Mouse (Mus musculus) ES-Bruce4 (cell line): ENCODE results near the gene Dnah10. TPM values are rescaled to one million over a fixed set of nuclear protein-coding genes. Genes with fewer than 3 reads are reported as not detected.

Source experiments
- H3K27ac ChIP-seq: 2 replicates; pipeline ENCODE4 v1.5.1; 2012; ENCODE audit warnings: low read length, inconsistent platforms; ENCODE audit not compliant: insufficient read depth
- H3K27me3 ChIP-seq: 2 replicates; pipeline ENCODE4 v1.6.1; 2012; ENCODE audit warnings: mild to moderate bottlenecking, low read length, inconsistent platforms; ENCODE audit not compliant: control insufficient read depth, poor library complexity, insufficient read depth, severe bottlenecking
- H3K36me3 ChIP-seq: 2 replicates; pipeline ENCODE4 v1.6.1; 2012; ENCODE audit warnings: inconsistent platforms, mild to moderate bottlenecking, low read length, moderate library complexity; ENCODE audit not compliant: control insufficient read depth, poor library complexity, insufficient read depth, severe bottlenecking
- H3K4me1 ChIP-seq: one replicate; pipeline ENCODE4 v1.8.1; 2011; ENCODE audit warnings: low read length; ENCODE audit not compliant: control insufficient read depth, insufficient read depth
- H3K4me3 ChIP-seq: 2 replicates; pipeline ENCODE4 v1.5.1; 2011; ENCODE audit warnings: low read depth, mild to moderate bottlenecking, low read length
- H3K9ac ChIP-seq: 2 replicates; pipeline ENCODE4 v1.6.1; 2012; ENCODE audit warnings: low read depth, mild to moderate bottlenecking, inconsistent platforms; ENCODE audit not compliant: poor library complexity, severe bottlenecking
- H3K9me3 ChIP-seq: replicated peaks from 2 replicates; pipeline ENCODE4 v1.6.1; 2012; ENCODE audit warnings: mild to moderate bottlenecking, low read length, inconsistent platforms; ENCODE audit not compliant: control insufficient read depth, poor library complexity, insufficient read depth, severe bottlenecking
- CTCF ChIP-seq: IDR thresholded peaks from one replicate; pipeline ENCODE4 v1.8.1; 2011; ENCODE audit warnings: low read depth, low read length
- EP300 ChIP-seq: IDR thresholded peaks from 2 replicates; pipeline ENCODE4 v1.6.1; 2011; ENCODE audit warnings: low read depth, low read length; ENCODE audit not compliant: insufficient read depth
- POLR2A ChIP-seq: IDR thresholded peaks from one replicate; pipeline ENCODE4 v1.8.1; 2011; ENCODE audit warnings: low read length; ENCODE audit not compliant: insufficient read depth
- polyA plus RNA-seq: library from polyadenylated mRNA; stranded (reverse); fragments of >200 nt; gene quantifications from 2 replicates; pipeline ENCODE4 v1.2.4, GENCODE M21; 2011; ENCODE audit warnings: low read depth; ENCODE audit not compliant: missing spikeins, insufficient read depth, insufficient read length

Dnah10 gene
- polyA plus RNA-seq, 1 experiment: 0.73 TPM

DNA sequence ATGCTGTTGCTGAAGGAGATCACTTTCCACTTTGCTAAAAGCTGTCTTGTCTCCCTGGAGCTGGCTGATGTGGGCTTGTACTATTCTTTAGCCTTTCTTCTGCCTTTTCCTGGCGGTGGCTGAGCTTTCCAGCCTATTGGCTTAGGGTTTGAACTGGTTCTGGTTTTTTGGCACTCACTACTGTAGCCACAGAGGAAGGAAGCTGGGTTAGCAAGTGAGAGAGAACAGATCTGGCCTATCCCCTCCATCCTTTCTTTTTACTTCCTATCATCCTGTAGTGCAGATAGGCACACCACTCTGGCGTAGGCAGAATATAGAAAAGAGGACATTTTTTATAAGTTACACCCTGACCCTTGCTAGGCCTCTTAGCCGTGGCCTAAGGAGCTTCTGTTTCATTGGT is 148.2 kb downstream of the Dnah10 start:
- Histone ChIP-seq H3K36me3 (0 out of 2 replicates have a peak, but pooled peaks cover 6% of the 10 kb centered on the region), H3K27me3 (no peaks in the 10 kb centered on the region)
- TF ChIP-seq CTCF (no peak), EP300 (no peak), POLR2A (no peak)

DNA sequence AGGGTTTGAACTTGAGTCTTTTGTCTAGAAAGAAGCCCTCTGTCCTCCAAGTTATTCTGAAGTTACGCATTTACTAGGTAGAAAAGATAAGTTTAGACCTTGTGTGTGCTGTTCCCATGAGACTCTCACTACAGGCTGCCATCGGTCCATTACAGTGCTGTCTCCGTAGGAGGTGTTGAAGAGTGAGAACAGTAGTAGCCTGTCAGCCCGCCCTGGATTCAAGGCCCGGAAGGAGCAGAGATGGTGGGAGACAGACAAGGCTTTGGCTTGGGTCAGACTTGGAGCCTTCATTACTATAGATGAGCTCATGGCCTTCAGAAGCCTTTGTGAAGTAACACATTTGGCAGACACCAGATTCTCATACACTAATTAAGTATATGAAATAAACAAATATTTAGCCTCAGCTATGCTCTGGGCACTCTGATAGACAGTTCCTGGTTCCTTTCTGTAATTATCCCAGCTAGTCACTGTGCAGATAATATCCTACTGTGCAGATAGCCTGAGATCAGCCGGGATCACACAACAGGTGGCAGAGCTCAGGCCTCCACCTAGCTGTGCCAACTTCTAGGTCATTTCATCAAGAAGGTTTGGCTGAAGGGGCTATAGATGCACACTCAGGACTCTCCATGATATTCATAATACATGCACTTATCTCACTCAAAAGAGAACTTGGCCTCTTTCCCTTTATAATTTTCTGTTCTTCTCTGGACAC is 149.2 kb downstream of the Dnah10 start:
- H3K4me3 ChIP-seq: no peak overlapping the region
- no peak for TF ChIP-seq CTCF
- TF ChIP-seq POLR2A: no peak
- no peak for TF ChIP-seq EP300
- H3K9me3 ChIP-seq: no peaks in the 10 kb centered on the region
- 0 out of 2 replicates have a peak, but pooled peaks cover 6% of the 10 kb centered on the region for H3K36me3 ChIP-seq
- H3K27me3 ChIP-seq: no peaks in the 10 kb centered on the region
- peaks cover 3% of the 10 kb centered on the region for H3K4me1 ChIP-seq
- H3K9ac ChIP-seq: no peak overlapping the region
- no peak overlapping the region for H3K27ac ChIP-seq

More for the DNA sequence above, 148.2 kb downstream of the Dnah10 start:
- no peak overlapping the region for H3K27ac ChIP-seq
- no peak overlapping the region for H3K4me3 ChIP-seq
- no peaks in the 10 kb centered on the region for H3K9me3 ChIP-seq
- no peak overlapping the region for H3K9ac ChIP-seq
- peaks cover 3% of the 10 kb centered on the region for H3K4me1 ChIP-seq

DNA sequence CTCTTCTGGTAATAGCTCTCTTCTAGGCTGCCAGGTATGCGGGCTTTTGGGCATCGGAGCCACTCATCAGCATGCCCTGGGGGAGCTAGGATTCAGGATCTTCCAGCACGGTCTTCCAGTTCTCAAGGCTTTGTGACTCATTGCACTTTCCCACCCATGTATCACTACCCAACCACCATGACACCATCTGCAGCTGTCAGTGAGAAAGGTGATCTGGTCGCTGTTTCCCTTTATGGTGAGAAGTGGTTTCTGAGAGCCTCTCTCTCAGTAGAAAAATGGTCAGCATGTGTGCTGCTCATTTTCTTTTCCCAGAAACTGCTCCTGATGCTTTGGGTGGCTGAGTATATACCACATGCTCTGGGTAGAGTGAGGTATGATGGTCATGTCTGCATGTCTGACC is 154.4 kb downstream of the Dnah10 start:
- no peak overlapping the region for H3K4me3 ChIP-seq
- H3K9ac ChIP-seq: no peak overlapping the region
- no peaks in the 10 kb centered on the region for H3K27me3 ChIP-seq
- H3K36me3 ChIP-seq: peaks cover 4% of the 10 kb centered on the region; the same call in 1 of the 2 replicates
- no peaks in the 10 kb centered on the region for H3K9me3 ChIP-seq
- H3K4me1 ChIP-seq: peaks cover 3% of the 10 kb centered on the region
- no peak for TF ChIP-seq EP300
- no peak for TF ChIP-seq CTCF
- no peak for TF ChIP-seq POLR2A
- no peak overlapping the region for H3K27ac ChIP-seq

DNA sequence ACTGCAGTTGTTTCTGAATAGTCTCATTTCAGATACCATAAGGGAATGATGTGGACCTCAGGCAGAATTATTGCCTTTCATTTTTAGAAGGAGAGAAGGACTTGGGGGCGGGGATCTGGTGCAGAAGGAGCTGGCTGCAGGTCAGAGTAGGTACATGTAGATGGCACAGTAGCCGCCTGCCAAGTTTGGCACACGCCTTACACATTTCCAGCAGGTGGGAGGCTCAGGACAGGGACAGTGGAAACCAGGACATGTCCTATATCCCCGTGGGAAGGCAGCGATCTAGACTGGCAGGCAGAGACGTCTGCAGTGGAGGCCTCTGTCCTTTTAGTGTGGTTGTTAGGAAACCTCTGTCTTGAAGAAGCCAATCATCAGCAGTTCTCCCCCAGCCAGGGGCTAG is 154.9 kb downstream of the Dnah10 start:
- Histone ChIP-seq H3K27ac (no peak overlapping the region), H3K36me3 (peaks cover 5% of the 10 kb centered on the region), H3K4me3 (no peak overlapping the region), H3K27me3 (no peaks in the 10 kb centered on the region), H3K9ac (no peak overlapping the region), H3K9me3 (no peaks in the 10 kb centered on the region), H3K4me1 (peaks cover 2% of the 10 kb centered on the region)
- TF ChIP-seq CTCF (no peak), EP300 (no peak), POLR2A (no peak)

DNA sequence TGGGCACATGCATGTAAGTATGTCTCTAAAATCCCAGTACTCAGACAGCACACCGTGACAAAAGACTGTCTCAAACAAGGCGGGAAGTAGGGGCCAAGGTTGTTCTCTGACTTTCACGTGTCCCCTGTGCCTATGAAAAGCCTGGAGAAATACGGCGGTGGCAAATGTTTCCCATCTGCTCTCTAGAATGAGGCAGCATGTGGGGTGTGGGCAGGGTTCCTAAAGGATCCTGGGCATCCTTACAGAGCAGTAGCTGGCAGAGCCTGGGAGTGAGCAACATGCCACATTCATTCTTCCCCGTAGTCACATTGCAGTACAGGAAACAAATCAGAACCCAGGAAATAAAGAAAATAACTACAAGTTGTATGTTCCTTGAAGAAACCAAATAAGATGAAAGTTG is 159.0 kb downstream of the Dnah10 start:
- Histone ChIP-seq H3K27ac (no peak overlapping the region), H3K9me3 (no peaks in the 10 kb centered on the region), H3K4me1 (no peaks in the 10 kb centered on the region), H3K36me3 (peaks cover 24% of the 10 kb centered on the region), H3K27me3 (no peaks in the 10 kb centered on the region), H3K4me3 (no peak overlapping the region), H3K9ac (no peak overlapping the region)
- TF ChIP-seq EP300 (no peak), CTCF (no peak), POLR2A (no peak)

Other genes with a start within 250 kb of the Dnah10 start
- 4.7 and 6.3 TPM in 2 replicates for gene Rilpl2, start 246.7 kb upstream of the Dnah10 start, polyA plus RNA-seq
- 27.1 and 28.6 TPM in 2 replicates for gene Snrnp35, start 242.0 kb upstream of the Dnah10 start, polyA plus RNA-seq
- 16.6 and 18.0 TPM in 2 replicates for gene Rilpl1, start 193.7 kb upstream of the Dnah10 start, polyA plus RNA-seq
- 193 and 281 TPM in 2 replicates for gene Tmed2, start 184.4 kb upstream of the Dnah10 start, polyA plus RNA-seq
- gene Ddx55, start 172.2 kb upstream of the Dnah10 start, polyA plus RNA-seq: 13.2 and 13.7 TPM in 2 replicates
- 57.1 and 61.3 TPM in 2 replicates for gene Eif2b1, start 146.0 kb upstream of the Dnah10 start, polyA plus RNA-seq
- gene Gtf2h3, start 145.9 kb upstream of the Dnah10 start, polyA plus RNA-seq: 83.6 and 83.8 TPM in 2 replicates
- gene Atp6v0a2, start 96.5 kb upstream of the Dnah10 start, polyA plus RNA-seq: 15.4 and 16.8 TPM in 2 replicates
- 8.3 and 12.6 TPM in 2 replicates for gene Ccdc92, start 137.3 kb downstream of the Dnah10 start, polyA plus RNA-seq
- 96.4 and 103 TPM in 2 replicates for gene Zfp664, start 137.6 kb downstream of the Dnah10 start, polyA plus RNA-seq